Comparison of ENCODE assay signal across 9 mouse cellular contexts in genomic region chr1:36279202-36279601, GRCm38 (mm10). TPM values are rescaled to one million over a fixed set of nuclear protein-coding genes. Genes with fewer than 3 reads are reported as not detected.
A peak's percentile ranks its signal among the peaks of the same experiment; 100 is the strongest.
DNase-seq lines count a peak whose midpoint lies in the region; TF ChIP-seq lines count a peak whose summit lies in the region.
"Had no signal": no experiment of that assay in that cellular context is flagged by ENCODE, and none has a peak within 500 bp of the region (broad histone marks: within the 10 kb centered on the region; RNA-seq: fewer than 3 reads in every experiment).

No protein-coding gene starts in this region.

- H3K4me3 ChIP-seq in ES-Bruce4 (ENCODE audit: low read depth, low read length), result no peak overlapping the region
- H3K4me3 ChIP-seq in cortical plate, adult 2 months (ENCODE audit: insufficient read depth, low read length), result no peak overlapping the region
- H3K4me3 ChIP-seq: limb, embryonic 12.5 days had no signal

- no peak overlapping the region for H3K9ac ChIP-seq in ES-Bruce4 (ENCODE audit: low read depth, poor library complexity, severe bottlenecking)
- H3K9ac ChIP-seq: limb, embryonic 12.5 days had no signal

- TF ChIP-seq EP300 in ES-Bruce4 (IDR thresholded peaks at IDR 0.05; ENCODE audit: insufficient read depth, low read depth, low read length), result no peak

- peak; percentile 81 for DNase-seq in adipocyte (ENCODE audit: low spot score)
- DNase-seq in heart, adult 8-10 months (ENCODE audit: low spot score), result peak; percentile 83
- DNase-seq in kidney, postnatal 36 days, result peak; percentile 78 to 95
- DNase-seq in lung, postnatal 10 days, result peak; percentile 90
- DNase-seq in right cerebral cortex, postnatal 36 days (ENCODE audit: low spot score in 2 of 2), result peak; percentile 29 to 37
- DNase-seq in urinary bladder, postnatal 36 days (ENCODE audit: low spot score in 2 of 2), result peak; percentile 68 to 73

- TF ChIP-seq CTCF in ES-Bruce4 (IDR thresholded peaks at IDR 0.05; ENCODE audit: low read depth, low read length), result peak; percentile 84
- peak; percentile 82 for TF ChIP-seq CTCF in cortical plate, adult 2 months (IDR thresholded peaks at IDR 0.05; ENCODE audit: extremely low read depth, insufficient read depth, low read length)

- no peak overlapping the region for H3K27ac ChIP-seq in ES-Bruce4 (ENCODE audit: insufficient read depth, low read length)
- no peak overlapping the region for H3K27ac ChIP-seq in cortical plate, adult 2 months (ENCODE audit: insufficient read depth, low read length)
- H3K27ac ChIP-seq: limb, embryonic 12.5 days had no signal

- TF ChIP-seq POLR2A in ES-Bruce4 (IDR thresholded peaks at IDR 0.05; ENCODE audit: insufficient read depth, low read length), result no peak
- TF ChIP-seq POLR2A in cortical plate, adult 2 months (IDR thresholded peaks at IDR 0.05; ENCODE audit: extremely low read depth, insufficient read depth, low read length), result no peak

- no peaks in the 10 kb centered on the region for H3K9me3 ChIP-seq in ES-Bruce4 (replicated peaks; ENCODE audit: control insufficient read depth, insufficient read depth, low read length, poor library complexity, severe bottlenecking)
- H3K9me3 ChIP-seq: limb, embryonic 12.5 days had no signal

- no peaks in the 10 kb centered on the region for H3K27me3 ChIP-seq in ES-Bruce4 (ENCODE audit: control insufficient read depth, insufficient read depth, low read length, poor library complexity, severe bottlenecking)
- H3K27me3 ChIP-seq: limb, embryonic 12.5 days had no signal

- no peaks in the 10 kb centered on the region for H3K36me3 ChIP-seq in ES-Bruce4 (ENCODE audit: control insufficient read depth, insufficient read depth, low read length, poor library complexity, severe bottlenecking)
- H3K36me3 ChIP-seq: limb, embryonic 12.5 days had no signal

- H3K4me1 ChIP-seq in ES-Bruce4 (ENCODE audit: control insufficient read depth, insufficient read depth, low read length), result no peaks in the 10 kb centered on the region
- no peaks in the 10 kb centered on the region for H3K4me1 ChIP-seq in cortical plate, adult 2 months (ENCODE audit: control insufficient read depth, insufficient read depth, low read length)
- H3K4me1 ChIP-seq: limb, embryonic 12.5 days had no signal

RNA-seq across cellular contexts. Expression of gene Neurl3, which starts 4.7 kb away (rescaled TPM):
- not detected in 2 replicates for polyA plus RNA-seq in ES-Bruce4 (2011; ENCODE audit: insufficient read depth, insufficient read length, low read depth, missing spikeins)
- 0.94 and 1.1 TPM in 2 replicates for polyA plus RNA-seq in cortical plate, adult 2 months (2012; rRNA removed)
- total RNA-seq in heart, adult 8-10 months (2022), result 1 to 10 TPM; 2.0 to 4.4 (median 2.8) TPM

RNA-seq across cellular contexts. Expression of gene Arid5a, which starts 28.3 kb away (rescaled TPM):
- polyA plus RNA-seq in ES-Bruce4 (2011; ENCODE audit: insufficient read depth, insufficient read length, low read depth, missing spikeins), result 3.5 and 4.1 TPM in 2 replicates
- 9.5 and 11.3 TPM in 2 replicates for polyA plus RNA-seq in cortical plate, adult 2 months (2012; rRNA removed)
- total RNA-seq in heart, adult 8-10 months (2022), result 10 to 100 TPM in 2 of 4 experiments, 1 to 10 TPM in 2; 4.7 to 16.6 (median 9.9) TPM

RNA-seq across cellular contexts. Expression of gene Uggt1, which starts 34.7 kb away (rescaled TPM):
- 76.7 and 77.5 TPM in 2 replicates for polyA plus RNA-seq in ES-Bruce4 (2011; ENCODE audit: insufficient read depth, insufficient read length, low read depth, missing spikeins)
- polyA plus RNA-seq in cortical plate, adult 2 months (2012; rRNA removed), result 25.1 TPM in 2 replicates
- total RNA-seq in heart, adult 8-10 months (2022), result 10 to 100 TPM; 26.8 to 31.9 (median 28.4) TPM

Comparison
In these comparisons a context has a peak if more than half of its experiments do, and no peak if none do; other contexts are left out.
1. DNase-seq: peak in every context shown above with its lines; median percentile 90 in lung, postnatal 10 days; 86 in kidney, postnatal 36 days; 83 in heart, adult 8-10 months; 81 in adipocyte; 70 in urinary bladder, postnatal 36 days; 33 in right cerebral cortex, postnatal 36 days.